Mouse (Mus musculus): ENCODE measurements around the gene 2410131K14Rik. TPM values are rescaled to one million over a fixed set of nuclear protein-coding genes. Genes with fewer than 3 reads are reported as not detected.

Gene 2410131K14Rik
- polyA plus RNA-seq, 1 experiment, result 5.9 TPM

- Histone ChIP-seq H3ac (ENCODE audit: control insufficient read depth, insufficient read length, low read depth) (no peak overlapping the region), H3K79me3 (ENCODE audit: low read depth) (no peaks in the 10 kb centered on the region), H3K4me3 (ENCODE audit: insufficient read depth, poor library complexity, severe bottlenecking) (no peak overlapping the region), H3K27me3 (ENCODE audit: control insufficient read depth, insufficient read depth, insufficient read length) (no peaks in the 10 kb centered on the region), H3K36me3 (ENCODE audit: control insufficient read depth, insufficient read depth) (no peaks in the 10 kb centered on the region), H3K79me2 (ENCODE audit: control insufficient read depth, insufficient read depth) (no peaks in the 10 kb centered on the region)
- TF ChIP-seq CEBPB (IDR thresholded peaks at IDR 0.05; ENCODE audit: low read depth) (no peak), MYOD1 (IDR thresholded peaks at IDR 0.05; ENCODE audit: control insufficient read depth, insufficient read length, low read depth) (no peak), FOSL1 (IDR thresholded peaks at IDR 0.05; ENCODE audit: insufficient read depth, low read length, poor library complexity, severe bottlenecking) (no peak), MAX (IDR thresholded peaks at IDR 0.05) (no peak), CTCF (IDR thresholded peaks at IDR 0.05; ENCODE audit: control insufficient read depth, insufficient read depth, insufficient read length) (no peak), MYOG (IDR thresholded peaks at IDR 0.05; ENCODE audit: control insufficient read depth, extremely low read depth, insufficient read length) (no peak), USF1 (IDR thresholded peaks at IDR 0.05; ENCODE audit: low read depth) (no peak)
Measured at GRCm38 (mm10) chr5:118214418-118215154, 30.4 kb upstream of the 2410131K14Rik start.

- Histone ChIP-seq H3K4me3 (ENCODE audit: insufficient read depth, poor library complexity, severe bottlenecking) (no peak overlapping the region), H3K79me3 (ENCODE audit: low read depth) (no peaks in the 10 kb centered on the region), H3K79me2 (ENCODE audit: control insufficient read depth, insufficient read depth) (no peaks in the 10 kb centered on the region), H3K27me3 (ENCODE audit: control insufficient read depth, insufficient read depth, insufficient read length) (no peaks in the 10 kb centered on the region), H3K36me3 (ENCODE audit: control insufficient read depth, insufficient read depth) (no peaks in the 10 kb centered on the region), H3ac (ENCODE audit: control insufficient read depth, insufficient read length, low read depth) (no peak overlapping the region)
- TF ChIP-seq MYOG (IDR thresholded peaks at IDR 0.05; ENCODE audit: control insufficient read depth, extremely low read depth, insufficient read length) (no peak), FOSL1 (IDR thresholded peaks at IDR 0.05; ENCODE audit: insufficient read depth, low read length, poor library complexity, severe bottlenecking) (no peak), USF1 (IDR thresholded peaks at IDR 0.05; ENCODE audit: low read depth) (no peak), CEBPB (IDR thresholded peaks at IDR 0.05; ENCODE audit: low read depth) (no peak), MYOD1 (IDR thresholded peaks at IDR 0.05; ENCODE audit: control insufficient read depth, insufficient read length, low read depth) (no peak), CTCF (IDR thresholded peaks at IDR 0.05; ENCODE audit: control insufficient read depth, insufficient read depth, insufficient read length) (no peak), MAX (IDR thresholded peaks at IDR 0.05) (no peak)
Measured at GRCm38 (mm10) chr5:118217410-118217809, 27.6 kb upstream of the 2410131K14Rik start.

- no peak overlapping the region for H3ac ChIP-seq (ENCODE audit: control insufficient read depth, insufficient read length, low read depth)
- H3K79me2 ChIP-seq (ENCODE audit: control insufficient read depth, insufficient read depth), result no peaks in the 10 kb centered on the region
- H3K4me3 ChIP-seq (ENCODE audit: insufficient read depth, poor library complexity, severe bottlenecking), result no peak overlapping the region
- TF ChIP-seq FOSL1 (IDR thresholded peaks at IDR 0.05; ENCODE audit: insufficient read depth, low read length, poor library complexity, severe bottlenecking) (no peak), MAX (IDR thresholded peaks at IDR 0.05) (no peak), CEBPB (IDR thresholded peaks at IDR 0.05; ENCODE audit: low read depth) (no peak), CTCF (IDR thresholded peaks at IDR 0.05; ENCODE audit: control insufficient read depth, insufficient read depth, insufficient read length) (no peak), MYOG (IDR thresholded peaks at IDR 0.05; ENCODE audit: control insufficient read depth, extremely low read depth, insufficient read length) (no peak), MYOD1 (IDR thresholded peaks at IDR 0.05; ENCODE audit: control insufficient read depth, insufficient read length, low read depth) (no peak), USF1 (IDR thresholded peaks at IDR 0.05; ENCODE audit: low read depth) (no peak)
- H3K36me3 ChIP-seq (ENCODE audit: control insufficient read depth, insufficient read depth), result no peaks in the 10 kb centered on the region
- H3K79me3 ChIP-seq (ENCODE audit: low read depth), result no peaks in the 10 kb centered on the region
- no peaks in the 10 kb centered on the region for H3K27me3 ChIP-seq (ENCODE audit: control insufficient read depth, insufficient read depth, insufficient read length)
Measured at GRCm38 (mm10) chr5:118223142-118223757, 21.8 kb upstream of the 2410131K14Rik start.

- no peak overlapping the region for H3ac ChIP-seq (ENCODE audit: control insufficient read depth, insufficient read length, low read depth)
- H3K36me3 ChIP-seq (ENCODE audit: control insufficient read depth, insufficient read depth), result no peaks in the 10 kb centered on the region
- no peaks in the 10 kb centered on the region for H3K79me2 ChIP-seq (ENCODE audit: control insufficient read depth, insufficient read depth)
- no peaks in the 10 kb centered on the region for H3K79me3 ChIP-seq (ENCODE audit: low read depth)
- H3K4me3 ChIP-seq (ENCODE audit: insufficient read depth, poor library complexity, severe bottlenecking), result no peak overlapping the region
- H3K27me3 ChIP-seq (ENCODE audit: control insufficient read depth, insufficient read depth, insufficient read length), result no peaks in the 10 kb centered on the region
- no peak for TF ChIP-seq CTCF (IDR thresholded peaks at IDR 0.05; ENCODE audit: control insufficient read depth, insufficient read depth, insufficient read length)
- no peak for TF ChIP-seq CEBPB (IDR thresholded peaks at IDR 0.05; ENCODE audit: low read depth)
- TF ChIP-seq FOSL1 (IDR thresholded peaks at IDR 0.05; ENCODE audit: insufficient read depth, low read length, poor library complexity, severe bottlenecking), result no peak
- no peak for TF ChIP-seq USF1 (IDR thresholded peaks at IDR 0.05; ENCODE audit: low read depth)
- no peak for TF ChIP-seq MAX (IDR thresholded peaks at IDR 0.05)
- no peak for TF ChIP-seq MYOD1 (IDR thresholded peaks at IDR 0.05; ENCODE audit: control insufficient read depth, insufficient read length, low read depth)
- no peak for TF ChIP-seq MYOG (IDR thresholded peaks at IDR 0.05; ENCODE audit: control insufficient read depth, extremely low read depth, insufficient read length)
Measured at GRCm38 (mm10) chr5:118230071-118230611, 14.9 kb upstream of the 2410131K14Rik start.

GRCm38 (mm10) chr5:118236891-118237290 lies 8.1 kb upstream of the 2410131K14Rik start:
- TF ChIP-seq MYOG (IDR thresholded peaks at IDR 0.05; ENCODE audit: control insufficient read depth, extremely low read depth, insufficient read length) (no peak), MAX (IDR thresholded peaks at IDR 0.05) (no peak), USF1 (IDR thresholded peaks at IDR 0.05; ENCODE audit: low read depth) (no peak), FOSL1 (IDR thresholded peaks at IDR 0.05; ENCODE audit: insufficient read depth, low read length, poor library complexity, severe bottlenecking) (no peak), CTCF (IDR thresholded peaks at IDR 0.05; ENCODE audit: control insufficient read depth, insufficient read depth, insufficient read length) (no peak), MYOD1 (IDR thresholded peaks at IDR 0.05; ENCODE audit: control insufficient read depth, insufficient read length, low read depth) (no peak), CEBPB (IDR thresholded peaks at IDR 0.05; ENCODE audit: low read depth) (no peak)
- Histone ChIP-seq H3K79me2 (ENCODE audit: control insufficient read depth, insufficient read depth) (no peaks in the 10 kb centered on the region), H3K36me3 (ENCODE audit: control insufficient read depth, insufficient read depth) (no peaks in the 10 kb centered on the region)

More at GRCm38 (mm10) chr5:118236891-118237290, 8.1 kb upstream of the 2410131K14Rik start:
- Histone ChIP-seq H3ac (ENCODE audit: control insufficient read depth, insufficient read length, low read depth) (no peak overlapping the region), H3K79me3 (ENCODE audit: low read depth) (no peaks in the 10 kb centered on the region), H3K27me3 (ENCODE audit: control insufficient read depth, insufficient read depth, insufficient read length) (no peaks in the 10 kb centered on the region), H3K4me3 (ENCODE audit: insufficient read depth, poor library complexity, severe bottlenecking) (no peak overlapping the region)

Data from C2C12 (cell line).